Mouse (Mus musculus): ENCODE data around the gene Stx8. TPM values are rescaled to one million over a fixed set of nuclear protein-coding genes. Genes with fewer than 3 reads are reported as not detected.

The Stx8 gene
- total RNA-seq, 2 experiments from 2014 or later = 26.2 to 29.9 TPM

- no peak for DNase-seq
Observed at GRCm38 (mm10) chr11:68089426-68089825, 123.4 kb downstream of the Stx8 start.

GRCm38 (mm10) chr11:68089885-68090592, 124.0 kb downstream of the Stx8 start:
- no peak for DNase-seq

- no peak for DNase-seq
Observed at GRCm38 (mm10) chr11:68091975-68092759, 126.2 kb downstream of the Stx8 start.

- no peak for DNase-seq
Observed at GRCm38 (mm10) chr11:68101598-68101997, 135.6 kb downstream of the Stx8 start.

- no peak for DNase-seq
Observed at GRCm38 (mm10) chr11:68103480-68103879, 137.5 kb downstream of the Stx8 start.

GRCm38 (mm10) chr11:68106053-68106452, 140.1 kb downstream of the Stx8 start:
- no peak for DNase-seq

GRCm38 (mm10) chr11:68113454-68114100, 147.6 kb downstream of the Stx8 start:
- DNase-seq = no peak

- DNase-seq = no peak
Observed at GRCm38 (mm10) chr11:68114202-68114601, 148.2 kb downstream of the Stx8 start.

- DNase-seq = no peak
Observed at GRCm38 (mm10) chr11:68116157-68116556, 150.2 kb downstream of the Stx8 start.

- DNase-seq = no peak
Observed at GRCm38 (mm10) chr11:68117878-68118660, 152.1 kb downstream of the Stx8 start.

GRCm38 (mm10) chr11:68118679-68119078, 152.7 kb downstream of the Stx8 start:
- DNase-seq = no peak

- no peak for DNase-seq
Observed at GRCm38 (mm10) chr11:68119136-68119535, 153.1 kb downstream of the Stx8 start.

GRCm38 (mm10) chr11:68121260-68121659, 155.3 kb downstream of the Stx8 start:
- no peak for DNase-seq

GRCm38 (mm10) chr11:68121660-68122059, 155.7 kb downstream of the Stx8 start:
- DNase-seq = no peak

- DNase-seq = no peak
Observed at GRCm38 (mm10) chr11:68126071-68126470, 160.1 kb downstream of the Stx8 start.

- no peak for DNase-seq
Observed at GRCm38 (mm10) chr11:68134494-68134893, 168.5 kb downstream of the Stx8 start.

- DNase-seq = no peak
Observed at GRCm38 (mm10) chr11:68135350-68135749, 169.4 kb downstream of the Stx8 start.

GRCm38 (mm10) chr11:68136687-68137086, 170.7 kb downstream of the Stx8 start:
- no peak for DNase-seq

GRCm38 (mm10) chr11:68142296-68142695, 176.3 kb downstream of the Stx8 start:
- DNase-seq = no peak

- no peak for DNase-seq
Observed at GRCm38 (mm10) chr11:68144235-68145065, 178.5 kb downstream of the Stx8 start.

- no peak for DNase-seq
Observed at GRCm38 (mm10) chr11:68145066-68145585, 179.1 kb downstream of the Stx8 start.

Measured in heart, adult 18-20 months (tissue).